Mouse (Mus musculus): Measurements from ENCODE around the gene 4933424G06Rik.

4933424G06Rik gene

DNA sequence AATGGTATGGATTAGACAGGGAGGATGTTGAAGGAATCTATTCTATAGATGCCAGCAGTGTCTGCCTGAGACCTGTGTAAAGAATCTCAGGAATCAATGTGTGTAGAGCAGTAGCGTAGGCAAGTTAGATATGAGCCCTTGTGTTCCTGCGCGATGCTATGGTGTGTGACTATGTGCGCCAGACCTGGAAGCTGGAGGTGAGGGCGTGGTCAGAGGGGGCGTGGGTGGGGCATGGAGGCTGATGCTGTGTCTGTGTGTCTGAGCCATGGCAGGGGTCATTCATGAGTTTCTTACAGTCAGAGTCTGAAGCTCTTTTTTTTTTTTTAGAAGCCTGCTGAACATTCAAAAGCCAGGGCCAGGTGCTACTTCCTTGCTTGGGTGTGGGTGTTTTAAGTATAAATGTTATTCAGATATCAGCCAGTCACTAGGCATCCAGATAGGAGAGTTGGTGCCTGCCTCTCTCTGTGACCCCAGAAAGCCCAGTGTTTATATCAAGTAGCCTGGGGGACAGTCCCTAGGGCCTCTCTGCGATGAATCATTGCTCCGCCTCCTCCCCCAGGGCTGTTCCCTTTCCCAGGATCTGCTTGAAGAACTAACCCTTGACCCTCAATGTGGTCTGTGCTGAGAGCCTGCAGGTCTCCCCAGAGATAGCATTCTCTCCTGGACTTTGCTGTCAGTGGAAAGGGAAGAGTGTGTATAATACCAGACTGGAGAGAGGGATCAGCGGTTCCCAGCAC lies 62.4 kb downstream of the 4933424G06Rik start:
- DNase-seq: no peak

DNA sequence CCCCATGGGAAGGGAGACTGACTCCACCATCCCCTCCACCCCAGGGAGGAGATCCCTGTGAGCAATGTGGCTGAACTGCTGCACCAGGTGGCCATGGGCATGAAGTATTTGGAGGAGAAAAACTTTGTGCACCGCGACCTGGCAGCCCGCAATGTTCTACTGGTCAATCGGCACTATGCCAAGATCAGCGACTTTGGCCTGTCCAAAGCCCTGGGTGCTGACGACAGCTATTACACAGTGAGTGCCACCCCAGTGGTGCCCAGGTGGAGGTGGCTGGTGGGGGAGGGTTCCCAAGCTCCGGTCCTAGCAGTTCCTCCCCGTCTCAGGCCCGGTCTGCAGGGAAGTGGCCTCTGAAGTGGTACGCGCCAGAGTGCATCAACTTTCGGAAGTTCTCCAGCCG lies 70.8 kb downstream of the 4933424G06Rik start:
- DNase-seq: no peak

DNA sequence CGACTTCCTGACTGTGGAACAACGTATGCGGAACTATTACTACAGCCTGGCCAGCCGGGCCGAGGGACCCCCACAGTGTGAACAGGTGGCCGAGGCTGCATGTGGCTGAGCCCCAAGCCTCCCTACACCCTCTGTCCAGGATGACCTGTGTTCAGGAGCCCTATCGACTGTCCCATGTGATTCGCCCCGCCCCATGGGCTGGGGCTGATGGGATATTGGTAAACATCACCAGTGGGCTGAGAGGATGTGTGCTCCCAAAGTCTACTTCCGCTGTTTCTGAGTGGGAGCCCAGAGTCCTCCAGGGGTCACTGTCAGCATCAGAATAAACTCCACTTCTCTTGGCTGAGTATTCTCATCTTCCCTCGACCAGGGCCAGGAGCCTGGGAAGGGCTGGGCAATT lies 72.5 kb downstream of the 4933424G06Rik start:
- DNase-seq: no peak

DNA sequence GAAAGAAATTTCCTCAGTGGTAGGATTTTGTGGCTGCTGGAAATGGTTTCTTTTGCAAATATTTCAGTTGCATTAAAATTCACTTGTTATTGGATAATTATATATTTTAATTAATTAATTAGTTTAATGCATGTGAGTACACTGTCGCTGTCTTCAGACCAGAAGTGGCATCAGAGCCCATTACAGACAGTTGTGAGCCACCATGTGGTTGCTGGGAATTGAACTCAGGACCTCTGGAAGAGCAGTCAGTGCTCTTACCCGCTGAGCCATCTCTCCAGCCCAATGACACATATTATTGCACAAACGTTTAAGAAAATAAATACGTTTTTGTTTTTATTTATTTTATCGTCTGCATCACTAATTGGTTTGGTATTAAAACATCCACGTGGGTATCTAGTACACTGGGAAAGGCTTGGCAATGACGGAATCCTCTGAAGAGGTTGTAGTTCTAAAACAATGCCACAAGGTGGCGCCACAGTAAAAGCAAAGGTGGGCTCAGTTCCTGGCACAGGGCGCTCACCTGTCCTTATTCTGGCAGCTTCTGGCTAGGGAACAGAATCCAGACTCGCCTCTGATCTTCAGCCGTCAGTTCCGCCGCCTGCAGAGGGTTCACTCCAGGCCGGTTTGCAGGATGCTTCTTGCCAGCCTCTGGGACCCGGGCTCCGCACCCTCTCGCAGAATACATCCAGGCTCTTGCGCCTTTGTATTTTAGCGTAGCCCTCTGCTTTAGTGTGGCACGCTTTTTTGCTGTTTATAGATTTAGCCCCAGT lies 74.6 kb downstream of the 4933424G06Rik start:
- peak; percentile 68 to 70 for DNase-seq

DNA sequence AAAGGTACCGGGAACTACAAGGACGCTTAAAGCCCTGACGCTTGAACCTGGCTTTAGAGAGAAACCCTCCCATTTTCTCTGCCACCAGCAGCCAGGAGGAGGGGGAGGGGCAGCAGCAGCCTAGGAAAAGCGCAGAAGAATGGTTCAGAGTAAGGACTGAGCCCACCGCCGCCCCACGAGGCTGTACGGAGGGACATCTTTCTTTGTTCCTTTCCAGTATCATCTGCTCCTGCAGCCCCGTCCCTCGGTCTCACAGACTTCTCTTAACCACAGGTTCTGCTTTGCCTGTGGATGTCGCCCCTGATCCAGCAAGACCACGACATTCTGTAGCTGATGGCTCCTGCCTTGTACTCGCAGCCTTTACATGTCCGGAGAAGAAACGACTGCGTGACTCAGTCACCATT lies 75.3 kb downstream of the 4933424G06Rik start:
- DNase-seq: peak in 1 of 2 experiments; percentile 44

DNA sequence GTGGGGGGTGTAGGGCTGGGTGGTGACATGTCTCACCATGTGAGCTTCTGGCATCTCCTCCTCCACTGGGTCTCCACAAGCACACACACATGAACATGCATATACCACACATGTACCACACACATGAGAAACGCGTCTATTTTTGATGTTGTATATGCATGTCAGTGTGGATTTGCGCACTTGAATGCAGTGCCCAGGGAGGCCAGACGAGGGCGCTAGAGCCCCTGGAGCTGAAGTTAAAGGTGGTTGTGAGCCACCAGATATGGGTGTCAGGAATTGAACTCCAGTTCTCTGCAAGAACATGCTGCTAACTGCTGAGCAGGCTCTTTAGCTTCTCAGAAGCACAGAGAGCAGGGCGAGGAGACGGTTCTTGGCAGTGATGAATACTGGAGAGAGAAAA lies 76.4 kb downstream of the 4933424G06Rik start:
- DNase-seq: peak in 1 of 2 experiments; percentile 36

DNA sequence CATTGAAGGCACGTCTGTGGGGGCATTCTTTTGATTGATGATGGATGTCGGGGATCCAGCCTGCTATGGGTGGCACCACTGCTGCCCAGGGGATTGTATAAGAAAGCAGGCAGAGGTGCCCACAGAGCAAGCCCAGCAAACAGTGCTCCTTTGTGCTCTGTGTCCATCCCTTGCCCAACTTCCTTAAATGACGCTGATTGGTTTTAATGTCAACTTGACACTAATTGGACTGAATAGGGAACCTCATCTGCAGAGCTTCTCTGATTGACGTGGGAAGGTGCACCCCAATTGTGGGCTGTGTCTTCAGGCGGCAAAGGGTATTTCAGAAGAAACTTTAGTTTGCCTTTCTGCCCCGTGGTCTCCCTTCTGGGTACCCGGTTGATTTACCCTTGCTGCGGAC lies 79.5 kb downstream of the 4933424G06Rik start:
- DNase-seq: no peak

DNA sequence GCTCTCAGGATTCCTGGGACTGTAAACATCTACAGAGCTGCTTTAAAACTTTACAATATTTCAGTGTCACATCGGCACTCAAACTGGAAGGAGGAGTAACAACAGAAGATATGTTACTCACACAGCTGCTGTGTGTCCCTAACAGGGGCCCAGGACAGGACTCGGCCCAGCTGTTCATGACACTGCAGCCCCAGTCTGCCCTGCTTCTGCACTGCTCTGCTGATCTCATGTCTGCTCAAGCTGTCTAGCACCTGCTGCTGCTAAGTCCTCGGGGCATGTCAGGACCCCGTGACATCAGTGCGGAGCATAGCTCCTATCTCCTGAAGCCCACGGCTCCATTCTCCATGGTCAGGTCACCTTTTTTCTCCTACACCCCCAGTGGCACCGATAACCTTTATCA lies 86.8 kb downstream of the 4933424G06Rik start:
- DNase-seq: no peak

DNA sequence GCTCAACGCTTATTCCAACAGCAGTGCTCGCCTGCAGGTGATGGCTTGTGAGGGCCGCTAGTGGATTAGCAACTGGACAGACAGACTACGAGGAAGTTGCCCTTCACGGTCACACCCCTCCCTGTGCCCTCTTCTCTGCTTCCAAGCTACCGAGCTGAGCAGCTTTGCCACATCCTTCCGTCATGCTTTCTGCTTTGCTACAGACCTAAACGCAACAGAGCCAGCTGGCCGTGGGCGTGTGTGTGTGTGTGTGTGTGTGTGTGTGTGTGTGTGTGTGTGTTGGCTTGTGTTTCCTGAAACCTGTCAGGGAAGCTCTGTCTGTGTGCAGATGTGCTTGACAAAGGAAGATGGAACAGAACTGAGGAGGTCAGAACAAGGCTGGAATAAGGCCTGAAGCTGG lies 87.5 kb downstream of the 4933424G06Rik start:
- DNase-seq: peak; percentile 71 to 76

DNA sequence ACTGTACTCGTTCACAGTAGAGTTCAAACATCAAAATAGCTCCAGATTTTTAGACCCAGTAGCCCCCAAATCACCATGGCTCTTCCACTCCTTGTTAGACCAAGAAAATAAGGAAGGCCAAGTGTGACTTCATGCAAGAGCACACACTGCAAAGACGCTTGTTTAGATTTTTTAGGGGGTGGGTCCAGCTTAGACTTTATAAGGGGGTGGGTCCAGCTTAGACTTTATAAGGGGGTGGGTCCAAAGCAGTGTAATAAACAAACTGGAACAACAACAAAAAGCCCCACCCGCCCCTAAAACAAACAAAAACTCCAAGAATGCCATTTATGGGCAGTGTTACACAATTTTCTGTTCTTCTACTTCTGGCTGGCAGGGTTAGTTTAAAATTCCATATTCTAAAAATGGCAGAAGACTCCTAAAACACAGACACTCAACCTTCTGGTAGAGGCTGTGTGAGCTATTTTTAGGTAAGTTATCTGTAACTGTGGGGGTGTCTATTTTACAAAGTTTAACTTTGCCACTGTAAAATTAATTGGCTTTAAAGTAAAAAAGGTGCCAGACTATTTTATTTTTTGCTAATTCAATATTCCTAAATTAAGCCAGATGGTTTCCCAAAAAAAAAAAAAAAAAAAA lies 90.5 kb downstream of the 4933424G06Rik start:
- DNase-seq: no peak

DNA sequence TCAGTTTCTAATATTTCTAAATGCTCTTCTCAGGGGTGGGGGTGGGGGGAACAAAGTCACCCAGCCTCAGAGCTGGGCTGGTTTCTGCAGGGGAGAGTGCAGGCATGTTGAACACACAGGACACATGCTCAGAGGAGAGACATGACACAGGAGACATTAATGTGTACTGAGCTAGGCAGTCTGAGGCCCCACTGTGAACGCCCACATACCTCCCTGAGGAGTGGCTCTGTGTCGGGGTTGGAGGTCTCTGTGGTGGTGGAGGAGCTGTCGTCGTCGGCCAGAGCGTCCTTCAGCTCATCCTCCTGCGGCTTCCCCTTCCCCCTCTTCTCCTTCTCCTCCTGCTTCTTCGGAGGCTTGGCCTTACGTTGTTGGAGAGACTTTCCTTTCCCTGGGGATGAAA lies 94.3 kb downstream of the 4933424G06Rik start:
- no peak for DNase-seq

DNA sequence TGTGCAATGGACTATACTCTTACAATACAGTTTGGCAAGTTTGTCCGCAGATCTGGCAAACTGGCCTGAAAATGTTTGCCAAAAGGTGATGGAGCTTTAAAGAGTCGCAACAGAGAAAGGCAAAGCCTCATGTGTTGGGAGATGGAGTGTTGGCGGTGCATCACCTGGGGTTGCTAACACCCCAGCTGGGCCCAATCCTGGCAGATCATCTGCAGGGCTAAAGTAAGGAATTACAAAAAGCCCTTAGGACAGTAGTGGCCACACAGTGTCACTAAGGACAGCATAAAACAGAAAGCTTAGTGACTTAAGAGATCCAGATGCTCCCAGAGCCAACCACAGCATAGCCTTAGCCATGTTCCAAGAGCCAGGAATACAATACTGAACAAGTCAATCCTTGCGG lies 94.9 kb downstream of the 4933424G06Rik start:
- DNase-seq: no peak

DNA sequence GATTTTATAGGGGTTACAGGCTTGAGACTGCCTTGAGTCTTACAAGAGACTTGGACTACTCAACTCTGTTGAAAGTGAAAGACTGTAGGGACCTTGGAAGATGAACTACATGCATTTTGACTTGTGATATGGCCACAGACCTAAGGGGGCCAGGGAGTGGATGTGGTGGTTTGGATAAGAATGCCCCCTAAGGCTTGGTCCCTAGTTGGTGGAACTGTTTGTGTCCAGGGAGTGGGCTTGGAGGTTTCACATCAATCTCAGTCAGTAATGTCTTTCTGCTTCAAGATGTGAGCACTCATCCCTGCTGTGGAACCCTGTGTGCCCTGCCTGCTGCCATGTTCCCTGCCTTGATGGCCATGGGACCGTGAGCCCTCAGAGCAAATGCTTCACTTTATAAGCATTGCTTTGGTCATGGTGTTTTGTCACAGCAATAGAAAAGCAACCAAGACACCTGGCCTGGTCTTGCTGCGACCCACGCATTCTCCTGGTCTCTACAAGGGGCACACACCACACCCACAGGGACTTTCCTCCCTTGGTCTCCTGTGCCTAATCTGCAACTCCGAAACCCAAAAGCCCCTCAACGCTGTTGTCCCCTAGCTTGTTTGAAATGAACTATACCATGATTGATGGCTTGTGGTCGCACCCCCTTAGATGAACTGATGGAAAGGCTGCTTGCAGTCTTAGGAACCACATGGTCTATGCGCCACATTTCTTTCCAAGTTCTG lies 96.4 kb downstream of the 4933424G06Rik start:
- no peak for DNase-seq

DNA sequence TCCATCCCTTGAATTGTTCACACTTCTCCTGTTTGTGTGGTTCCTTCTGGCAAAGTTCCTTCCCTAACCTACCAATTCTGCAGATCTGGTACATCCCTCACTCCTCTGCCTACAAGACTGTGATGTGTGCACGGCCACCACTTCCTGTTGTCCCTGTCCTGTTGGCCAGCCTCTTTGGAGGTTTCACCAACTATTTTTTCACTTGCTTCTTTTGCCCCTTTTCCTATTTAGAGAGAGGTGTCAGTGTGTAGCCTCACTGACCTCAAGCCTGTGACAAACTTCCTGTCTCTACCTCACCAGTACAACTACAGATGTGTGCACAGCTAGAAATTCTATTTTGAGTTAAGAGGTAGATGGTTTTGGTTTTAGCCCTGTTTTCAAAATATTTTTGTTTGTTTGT lies 97.1 kb downstream of the 4933424G06Rik start:
- no peak for DNase-seq
